33 mouse cellular contexts compared by ENCODE assay signal in the genomic region with DNA sequence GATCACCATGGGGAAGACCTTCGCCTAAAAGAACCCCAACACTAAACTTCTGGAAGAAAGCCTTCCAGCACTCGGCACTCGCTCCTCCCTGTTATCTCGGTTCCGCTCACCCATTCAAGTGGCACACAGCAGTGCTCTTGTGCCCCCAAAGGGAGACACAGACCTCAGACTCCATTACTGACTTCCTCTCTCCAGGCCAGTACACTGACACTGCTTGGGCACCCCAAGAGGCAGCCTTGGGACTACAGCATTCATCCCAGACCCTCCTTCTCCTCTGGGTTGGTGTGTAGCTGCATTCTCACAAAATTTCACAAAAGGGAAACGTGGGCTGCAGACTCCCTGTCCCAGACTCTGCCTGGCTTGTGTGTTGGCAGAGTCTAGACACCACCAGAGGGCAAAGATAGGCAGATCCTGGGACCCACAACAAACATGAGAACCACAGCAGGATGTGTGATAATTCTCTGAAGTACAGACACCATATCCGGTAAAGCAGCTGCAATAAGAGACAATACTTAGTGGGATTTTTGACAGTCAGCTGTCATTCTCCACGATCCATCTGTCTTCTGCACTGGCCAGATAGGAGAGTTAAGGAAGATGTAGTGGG. TPM values are rescaled to one million over a fixed set of nuclear protein-coding genes. Genes with fewer than 3 reads are reported as not detected.
A peak's percentile ranks its signal among the peaks of the same experiment; 100 is the strongest.
DNase-seq lines count a peak whose midpoint lies in the region; ATAC-seq lines count a peak whose summit lies in the region.
"Had no signal": no experiment of that assay in that cellular context is flagged by ENCODE, and none has a peak within 500 bp of the region (broad histone marks: within the 10 kb centered on the region; RNA-seq: fewer than 3 reads in every experiment).

No protein-coding gene starts in this region.

- H3K9me3 ChIP-seq in kidney, embryonic 14.5 days (ENCODE audit: control insufficient read depth, low read length) = no peaks in the 10 kb centered on the region
- H3K9me3 ChIP-seq: embryonic facial prominence, embryonic 10.5 days; heart, embryonic 10.5 days; limb, embryonic 13.5 days; liver, embryonic 12.5 days; neural tube, embryonic 15.5 days had no signal

- no peak overlapping the region for H3K4me2 ChIP-seq in kidney, embryonic 14.5 days (replicated peaks; ENCODE audit: low read depth, low read length)
- H3K4me2 ChIP-seq: limb, embryonic 13.5 days; liver, embryonic 12.5 days; neural tube, embryonic 15.5 days had no signal

- no peaks in the 10 kb centered on the region for H3K4me1 ChIP-seq in kidney, embryonic 14.5 days (ENCODE audit: control insufficient read depth, insufficient read depth, low read length)
- H3K4me1 ChIP-seq: embryonic facial prominence, embryonic 10.5 days; heart, embryonic 10.5 days; limb, embryonic 13.5 days; liver, embryonic 12.5 days; neural tube, embryonic 15.5 days had no signal

- no peaks in the 10 kb centered on the region for H3K36me3 ChIP-seq in kidney, embryonic 14.5 days (ENCODE audit: control insufficient read depth, insufficient read depth, low read length)
- H3K36me3 ChIP-seq: embryonic facial prominence, embryonic 10.5 days; heart, embryonic 10.5 days; limb, embryonic 13.5 days; liver, embryonic 12.5 days; neural tube, embryonic 15.5 days had no signal

- ATAC-seq in activated CD4-positive, CD25-positive, alpha-beta regulatory T cell, adult 4 months = peak; percentile 40
- ATAC-seq in megakaryocyte-erythroid progenitor cell, adult 5-6 weeks (replicated peaks; ENCODE audit: low FRiP score, low TSS enrichment, poor library complexity, severe bottlenecking) = peak; percentile 59
- ATAC-seq in kidney, embryonic 14.5 days (ENCODE audit: low FRiP score, low TSS enrichment) = no peak
- ATAC-seq: forebrain, postnatal 0 days; hindbrain, embryonic 16.5 days; liver, embryonic 12.5 days; midbrain, embryonic 16.5 days had no signal

- peak; percentile 41 for DNase-seq in CD4-positive, CD25-positive, alpha-beta regulatory T cell, adult 2 months (ENCODE audit: low read depth, low spot score)
- DNase-seq in thymus, postnatal 14 days = peak; percentile 59
- no peak for DNase-seq in heart, postnatal 4 days
- no peak for DNase-seq in spleen, postnatal 14 days (ENCODE audit: low spot score in 2 of 2)
- DNase-seq in kidney, postnatal 36 days = no peak
- DNase-seq: adrenal gland, adult 2 months; cerebellum, adult 11 months; cerebellum, adult 9-11 months; forebrain, postnatal 0 days; kidney, adult 11 months; layer of hippocampus, postnatal 36 days; lung, adult 18-20 months; lung, postnatal 10 days had no signal

- no peak overlapping the region for H3K9ac ChIP-seq in kidney, embryonic 14.5 days (ENCODE audit: low read depth, low read length)
- H3K9ac ChIP-seq: forebrain, postnatal 0 days; limb, embryonic 13.5 days; liver, embryonic 12.5 days; neural tube, embryonic 15.5 days had no signal

- H3K27me3 ChIP-seq in kidney, embryonic 14.5 days (ENCODE audit: control insufficient read depth, insufficient read depth, low read length) = no peaks in the 10 kb centered on the region
- H3K27me3 ChIP-seq: limb, embryonic 13.5 days; neural tube, embryonic 15.5 days had no signal

- H3K27ac ChIP-seq in kidney, embryonic 14.5 days (ENCODE audit: low read depth, low read length) = no peak overlapping the region
- H3K27ac ChIP-seq: embryonic facial prominence, embryonic 10.5 days; heart, embryonic 10.5 days; limb, embryonic 13.5 days; liver, embryonic 12.5 days; neural tube, embryonic 15.5 days had no signal

- 77% methylated on average over 8 of the region's 8 CpGs for WGBS in kidney, embryonic 14.5 days

- H3K4me3 ChIP-seq in kidney, embryonic 14.5 days (ENCODE audit: low read length) = no peak overlapping the region
- H3K4me3 ChIP-seq: embryonic facial prominence, embryonic 10.5 days; heart, embryonic 10.5 days; limb, embryonic 13.5 days; liver, embryonic 12.5 days; neural tube, embryonic 15.5 days had no signal

RNA-seq across cellular contexts. Expression of a gene that starts 5.5 kb away (rescaled TPM):
- not detected for polyA plus RNA-seq in activated CD4-positive, CD25-positive, alpha-beta regulatory T cell, adult 4 months (2017; shearing (Covaris generic))
- not detected in 2 replicates for total RNA-seq in megakaryocyte-erythroid progenitor cell, adult 5-6 weeks (2014; fragmentation: Nextera tagmentation)
- not detected in 2 replicates for total RNA-seq in megakaryocyte-erythroid progenitor cell, adult 5-6 weeks (2017)
- not detected for total RNA-seq in heart, postnatal 4 days (2021)
- polyA plus RNA-seq in kidney, embryonic 14.5 days (2014; fragmentation: Nextera tagmentation; extraction: Ambion mirVana) = not detected in 2 replicates
- total RNA-seq: adrenal gland, adult 2 months; adrenal gland, postnatal 4 days; ES-E14; forebrain, postnatal 0 days; gastrocnemius, postnatal 4 days; hematopoietic stem cell, adult 5-6 weeks; layer of hippocampus, adult 18-20 months; layer of hippocampus, postnatal 36 days; left cerebral cortex, postnatal 10 days had no signal
- polyA plus RNA-seq: adrenal gland, adult 2 months; C2C12; cortical plate, adult 2 months; embryonic facial prominence, embryonic 10.5 days; forebrain, postnatal 0 days; heart, embryonic 10.5 days; heart, embryonic 16.5 days; hindbrain, embryonic 16.5 days; kidney, embryonic 16.5 days; limb, embryonic 13.5 days; liver, embryonic 12.5 days; midbrain, embryonic 16.5 days; neural tube, embryonic 15.5 days had no signal

RNA-seq across cellular contexts. Expression of a gene that starts 12.8 kb away (rescaled TPM):
- polyA plus RNA-seq in activated CD4-positive, CD25-positive, alpha-beta regulatory T cell, adult 4 months (2017; shearing (Covaris generic)) = not detected
- total RNA-seq in megakaryocyte-erythroid progenitor cell, adult 5-6 weeks (2014; fragmentation: Nextera tagmentation) = not detected in 2 replicates
- not detected in 2 replicates for total RNA-seq in megakaryocyte-erythroid progenitor cell, adult 5-6 weeks (2017)
- total RNA-seq in heart, postnatal 4 days (2021) = not detected
- not detected in 2 replicates for polyA plus RNA-seq in kidney, embryonic 14.5 days (2014; fragmentation: Nextera tagmentation; extraction: Ambion mirVana)
- total RNA-seq: adrenal gland, adult 2 months; adrenal gland, postnatal 4 days; ES-E14; forebrain, postnatal 0 days; gastrocnemius, postnatal 4 days; hematopoietic stem cell, adult 5-6 weeks; layer of hippocampus, adult 18-20 months; layer of hippocampus, postnatal 36 days; left cerebral cortex, postnatal 10 days had no signal
- polyA plus RNA-seq: adrenal gland, adult 2 months; C2C12; cortical plate, adult 2 months; embryonic facial prominence, embryonic 10.5 days; forebrain, postnatal 0 days; heart, embryonic 10.5 days; heart, embryonic 16.5 days; hindbrain, embryonic 16.5 days; kidney, embryonic 16.5 days; limb, embryonic 13.5 days; liver, embryonic 12.5 days; midbrain, embryonic 16.5 days; neural tube, embryonic 15.5 days had no signal

RNA-seq across cellular contexts. Expression of a gene that starts 18.6 kb away (rescaled TPM):
- polyA plus RNA-seq in activated CD4-positive, CD25-positive, alpha-beta regulatory T cell, adult 4 months (2017; shearing (Covaris generic)) = under 1 TPM in 1 of 2 experiments, not detected in 1; 0.38 TPM
- not detected in 2 replicates for total RNA-seq in megakaryocyte-erythroid progenitor cell, adult 5-6 weeks (2014; fragmentation: Nextera tagmentation)
- total RNA-seq in megakaryocyte-erythroid progenitor cell, adult 5-6 weeks (2017) = not detected in 2 replicates
- not detected for total RNA-seq in heart, postnatal 4 days (2021)
- not detected in 2 replicates for polyA plus RNA-seq in kidney, embryonic 14.5 days (2014; fragmentation: Nextera tagmentation; extraction: Ambion mirVana)
- total RNA-seq: adrenal gland, adult 2 months; adrenal gland, postnatal 4 days; forebrain, postnatal 0 days; gastrocnemius, postnatal 4 days; hematopoietic stem cell, adult 5-6 weeks; layer of hippocampus, adult 18-20 months; layer of hippocampus, postnatal 36 days; left cerebral cortex, postnatal 10 days had no signal
- polyA plus RNA-seq: adrenal gland, adult 2 months; C2C12; cortical plate, adult 2 months; embryonic facial prominence, embryonic 10.5 days; forebrain, postnatal 0 days; heart, embryonic 10.5 days; heart, embryonic 16.5 days; hindbrain, embryonic 16.5 days; liver, embryonic 12.5 days; midbrain, embryonic 16.5 days; neural tube, embryonic 15.5 days had no signal

RNA-seq across cellular contexts. Expression of a gene that starts 35.1 kb away (rescaled TPM):
- under 1 TPM in 1 of 2 experiments, not detected in 1; 0.34 TPM for polyA plus RNA-seq in activated CD4-positive, CD25-positive, alpha-beta regulatory T cell, adult 4 months (2017; shearing (Covaris generic))
- not detected in 2 replicates for total RNA-seq in megakaryocyte-erythroid progenitor cell, adult 5-6 weeks (2014; fragmentation: Nextera tagmentation)
- total RNA-seq in megakaryocyte-erythroid progenitor cell, adult 5-6 weeks (2017) = not detected in 2 replicates
- total RNA-seq in heart, postnatal 4 days (2021) = under 1 TPM; 0.32 to 0.52 TPM
- 0.07 and 0.67 TPM in 2 replicates for polyA plus RNA-seq in kidney, embryonic 14.5 days (2014; fragmentation: Nextera tagmentation; extraction: Ambion mirVana)
- total RNA-seq: hematopoietic stem cell, adult 5-6 weeks had no signal
- polyA plus RNA-seq: C2C12 had no signal

RNA-seq across cellular contexts. Expression of a gene that starts 46.4 kb away (rescaled TPM):
- not detected for polyA plus RNA-seq in activated CD4-positive, CD25-positive, alpha-beta regulatory T cell, adult 4 months (2017; shearing (Covaris generic))
- total RNA-seq in megakaryocyte-erythroid progenitor cell, adult 5-6 weeks (2014; fragmentation: Nextera tagmentation) = not detected in 2 replicates
- total RNA-seq in megakaryocyte-erythroid progenitor cell, adult 5-6 weeks (2017) = not detected in 2 replicates
- not detected for total RNA-seq in heart, postnatal 4 days (2021)
- polyA plus RNA-seq in kidney, embryonic 14.5 days (2014; fragmentation: Nextera tagmentation; extraction: Ambion mirVana) = not detected in 2 replicates
- total RNA-seq: adrenal gland, adult 2 months; adrenal gland, postnatal 4 days; ES-E14; forebrain, postnatal 0 days; gastrocnemius, postnatal 4 days; hematopoietic stem cell, adult 5-6 weeks; layer of hippocampus, adult 18-20 months; layer of hippocampus, postnatal 36 days; left cerebral cortex, postnatal 10 days had no signal
- polyA plus RNA-seq: adrenal gland, adult 2 months; C2C12; cortical plate, adult 2 months; embryonic facial prominence, embryonic 10.5 days; forebrain, postnatal 0 days; heart, embryonic 10.5 days; hindbrain, embryonic 16.5 days; kidney, embryonic 16.5 days; limb, embryonic 13.5 days; liver, embryonic 12.5 days; midbrain, embryonic 16.5 days; neural tube, embryonic 15.5 days had no signal

Comparison
In these comparisons a context has a peak if more than half of its experiments do, and no peak if none do; other contexts are left out.
1. DNase-seq: peak in CD4-positive, CD25-positive, alpha-beta regulatory T cell, adult 2 months (single experiment) and thymus, postnatal 14 days (single experiment); none in heart, postnatal 4 days (single experiment), spleen, postnatal 14 days (0 of 2) and kidney, postnatal 36 days (0 of 2).